In genomic region chr11:77785768-77786561, GRCm38 (mm10) we compare ENCODE assay signal across 8 mouse cellular contexts. TPM values are rescaled to one million over a fixed set of nuclear protein-coding genes. Genes with fewer than 3 reads are reported as not detected.
DNase-seq lines count a peak whose midpoint lies in the region; ATAC-seq and TF ChIP-seq lines count a peak whose summit lies in the region.

No protein-coding gene starts in this region.

- no peak for TF ChIP-seq CTCF in layer of hippocampus, adult 2 months (conservative IDR thresholded peaks at IDR 0.05)
- TF ChIP-seq CTCF in heart, adult 2 months (IDR thresholded peaks at IDR 0.05) = no peak

- TF ChIP-seq EP300 in heart, adult 2 months (IDR thresholded peaks at IDR 0.05; ENCODE audit: insufficient read depth, low read depth, low read length) = 0 out of 2 replicates have a peak, but pooled peaks have one; percentile 13

- WGBS in heart, adult 2 months = 20% methylated on average over 7 of the region's 7 CpGs
- 68% methylated on average over 7 of the region's 7 CpGs for WGBS in kidney, embryonic 14.5 days

- H3K4me3 ChIP-seq in layer of hippocampus, adult 2 months = no peak overlapping the region
- peak overlapping the region; percentile 1; the same call in 1 of the 2 replicates for H3K4me3 ChIP-seq in heart, adult 2 months
- no peak overlapping the region for H3K4me3 ChIP-seq in kidney, embryonic 14.5 days (ENCODE audit: low read length)

- H3K79me2 ChIP-seq in heart, adult 2 months (replicated peaks; ENCODE audit: control insufficient read depth, insufficient read depth, low read length) = no peaks in the 10 kb centered on the region

- ATAC-seq in kidney, embryonic 14.5 days (ENCODE audit: low FRiP score, low TSS enrichment) = no peak

- peak overlapping the region; percentile 81 for H3K27ac ChIP-seq in layer of hippocampus, adult 2 months
- peak overlapping the region; percentile 81 for H3K27ac ChIP-seq in heart, adult 2 months
- peak overlapping the region; percentile 90 for H3K27ac ChIP-seq in kidney, embryonic 14.5 days (ENCODE audit: low read depth, low read length)

- intact Hi-C loops in heart, adult 2 months (cut with DNase I) = loop anchor here (2.0 kb wide), 1 partner anchor 19 kb away; no protein-coding TSS in a partner anchor
- intact Hi-C loops in gastrocnemius, postnatal 36 days (cut with DNase I) = no loop called here
- intact Hi-C loops in gastrocnemius, postnatal 14 days (cut with DNase I; ENCODE audit: low total_unique reads) = loop anchor here (5.0 kb wide), 1 partner anchor 34 kb away; no protein-coding TSS in a partner anchor

- H3K9me3 ChIP-seq in kidney, embryonic 14.5 days (ENCODE audit: control insufficient read depth, low read length) = no peaks in the 10 kb centered on the region

- H3K4me2 ChIP-seq in kidney, embryonic 14.5 days (replicated peaks; ENCODE audit: low read depth, low read length) = peak overlapping the region; percentile 21; the same call in 1 of the 2 replicates

- TF ChIP-seq POLR2A in heart, adult 2 months (IDR thresholded peaks at IDR 0.05; ENCODE audit: insufficient read depth, low read depth, low read length) = 0 out of 2 replicates have a peak, but pooled peaks have one; percentile 9

- no peaks in the 10 kb centered on the region for H3K36me3 ChIP-seq in heart, adult 2 months (ENCODE audit: control insufficient read depth, insufficient read depth, low read length)
- H3K36me3 ChIP-seq in kidney, embryonic 14.5 days (ENCODE audit: control insufficient read depth, insufficient read depth, low read length) = no peaks in the 10 kb centered on the region

- H3K4me1 ChIP-seq in heart, adult 2 months (ENCODE audit: control insufficient read depth, insufficient read depth, low read length) = peaks cover 49% of the 10 kb centered on the region
- H3K4me1 ChIP-seq in kidney, embryonic 14.5 days (ENCODE audit: control insufficient read depth, insufficient read depth, low read length) = peaks cover 39% of the 10 kb centered on the region

- DNase-seq in layer of hippocampus, adult 2 months (ENCODE audit: low spot score in 2 of 2) = no peak
- no peak for DNase-seq in layer of hippocampus, adult 9-10 months (ENCODE audit: low spot score)
- peak; percentile 94 for DNase-seq in brain, adult 2 months (ENCODE audit: low read depth, low spot score)
- DNase-seq in heart, adult 2 months = peak; percentile 63 to 74
- DNase-seq in lung, postnatal 10 days = peak; percentile 61
- DNase-seq in gastrocnemius, postnatal 36 days = no peak
- no peak for DNase-seq in gastrocnemius, postnatal 14 days

- H3K9ac ChIP-seq in heart, adult 2 months (ENCODE audit: low read depth, low read length) = peak overlapping the region; percentile 20
- H3K9ac ChIP-seq in kidney, embryonic 14.5 days (ENCODE audit: low read depth, low read length) = peak overlapping the region; percentile 42; the same call in 1 of the 2 replicates

- no peaks in the 10 kb centered on the region for H3K27me3 ChIP-seq in heart, adult 2 months (ENCODE audit: control insufficient read depth, insufficient read depth, low read length)
- no peaks in the 10 kb centered on the region for H3K27me3 ChIP-seq in kidney, embryonic 14.5 days (ENCODE audit: control insufficient read depth, insufficient read depth, low read length)

RNA-seq across cellular contexts. Expression of gene Gm10277, which starts 1.6 kb away (rescaled TPM):
- not detected for total RNA-seq in layer of hippocampus, adult 2 months (2021)
- total RNA-seq in heart, adult 2 months (2021) = not detected
- not detected in 2 replicates for polyA plus RNA-seq in heart, adult 2 months (2012; rRNA removed)
- 0.92 and 1.4 TPM in 2 replicates for polyA plus RNA-seq in kidney, embryonic 14.5 days (2014; fragmentation: Nextera tagmentation; extraction: Ambion mirVana)
- not detected for total RNA-seq in gastrocnemius, postnatal 36 days (2021)
- total RNA-seq in gastrocnemius, postnatal 14 days (2021) = not detected

RNA-seq across cellular contexts. Expression of gene Myo18a, which starts 22.9 kb away (rescaled TPM):
- 100 to 1,000 TPM; 137 to 156 TPM for total RNA-seq in layer of hippocampus, adult 2 months (2021)
- 100 to 1,000 TPM; 240 to 274 TPM for total RNA-seq in heart, adult 2 months (2021)
- 98.6 and 107 TPM in 2 replicates for polyA plus RNA-seq in heart, adult 2 months (2012; rRNA removed)
- polyA plus RNA-seq in kidney, embryonic 14.5 days (2014; fragmentation: Nextera tagmentation; extraction: Ambion mirVana) = 19.1 and 21.1 TPM in 2 replicates
- total RNA-seq in gastrocnemius, postnatal 36 days (2021) = 100 to 1,000 TPM; 331 to 334 TPM
- 100 to 1,000 TPM; 307 to 323 TPM for total RNA-seq in gastrocnemius, postnatal 14 days (2021)

Comparison
In these comparisons a context has a peak if more than half of its experiments do, and no peak if none do; other contexts are left out.
1. DNase-seq: peak in brain, adult 2 months (single experiment), heart, adult 2 months (2 of 2) and lung, postnatal 10 days (single experiment); none in layer of hippocampus, adult 2 months (0 of 2), layer of hippocampus, adult 9-10 months (single experiment), gastrocnemius, postnatal 36 days (0 of 2) and gastrocnemius, postnatal 14 days (single experiment).
2. Peak in every context shown above with its lines, with median percentiles within 50 percentile points of each other: H3K27ac ChIP-seq.